Mouse (Mus musculus): Measurements from ENCODE around the gene Zic5. TPM values are rescaled to one million over a fixed set of nuclear protein-coding genes. Genes with fewer than 3 reads are reported as not detected.
"Not testable (repeated sequence)": the region's sequence is repeated elsewhere in the genome, so short reads cannot be mapped to it uniquely, and the experiment has no call there.

Gene Zic5
- total RNA-seq, 2 experiments from 2014 or later, result 3.0 to 4.0 TPM

- DNase-seq (ENCODE audit: low spot score in 2 of 2), result no peak
Measured at GRCm38 (mm10) chr14:122465931-122466490, 534 bp upstream of the Zic5 start.

DNA sequence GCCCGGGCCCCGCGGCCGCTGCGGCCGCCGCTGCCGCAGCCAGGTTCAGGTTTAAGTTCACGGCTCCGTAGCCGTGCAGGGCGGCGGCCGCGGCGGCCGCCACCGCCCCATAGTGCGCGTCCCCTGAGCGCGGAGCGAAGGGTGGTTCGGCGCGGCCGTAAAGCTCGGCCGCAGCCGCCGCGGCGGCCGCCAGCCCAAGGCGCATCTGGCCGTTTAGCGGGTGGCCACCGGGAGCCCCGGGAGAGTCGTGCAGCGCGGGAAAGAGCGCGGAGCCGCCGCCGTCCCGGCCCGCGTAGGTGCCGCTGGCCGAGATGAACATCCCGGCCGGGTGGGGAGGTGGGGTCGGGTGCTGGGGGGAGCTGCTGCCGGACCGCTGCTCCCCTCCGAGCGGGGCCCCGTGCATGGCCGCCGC, 1.1 kb downstream of the Zic5 start:
- no peak for DNase-seq (ENCODE audit: low spot score in 2 of 2)

DNA sequence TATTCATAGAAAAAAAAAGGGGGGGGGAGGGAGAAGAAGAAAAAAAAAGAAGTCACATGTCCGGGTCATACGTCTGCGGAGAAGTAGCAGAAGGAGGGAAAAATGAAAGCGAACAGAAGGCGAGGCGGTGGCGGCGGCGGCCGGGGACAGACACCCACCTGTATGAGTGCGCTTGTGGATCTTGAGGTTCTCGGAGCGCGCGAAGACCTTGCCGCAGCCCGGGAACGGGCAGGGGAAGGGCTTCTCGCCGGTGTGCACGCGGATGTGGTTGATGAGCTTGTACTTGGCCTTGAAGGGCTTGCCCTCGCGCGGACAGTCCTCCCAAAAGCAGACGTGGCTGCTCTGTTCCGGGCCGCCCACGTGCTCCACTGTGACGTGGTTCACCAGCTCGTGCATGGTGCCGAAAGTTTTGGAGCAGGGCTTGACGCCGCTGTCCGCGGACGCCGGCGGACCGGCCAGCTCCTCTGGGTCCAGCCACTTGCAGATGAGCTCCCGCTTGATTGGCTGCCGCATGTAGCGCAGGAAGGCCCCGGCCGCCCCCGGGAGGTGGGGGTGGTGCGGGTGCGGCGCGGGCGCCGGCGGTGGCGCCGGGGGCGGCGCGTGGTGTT, 1.6 kb downstream of the Zic5 start:
- DNase-seq (ENCODE audit: low spot score in 2 of 2), result not testable (repeated sequence)

GRCm38 (mm10) chr14:122463080-122463691, 2.3 kb downstream of the Zic5 start:
- DNase-seq (ENCODE audit: low spot score in 2 of 2), result no peak

GRCm38 (mm10) chr14:122462689-122463079, 2.8 kb downstream of the Zic5 start:
- DNase-seq (ENCODE audit: low spot score in 2 of 2), result no peak

DNA sequence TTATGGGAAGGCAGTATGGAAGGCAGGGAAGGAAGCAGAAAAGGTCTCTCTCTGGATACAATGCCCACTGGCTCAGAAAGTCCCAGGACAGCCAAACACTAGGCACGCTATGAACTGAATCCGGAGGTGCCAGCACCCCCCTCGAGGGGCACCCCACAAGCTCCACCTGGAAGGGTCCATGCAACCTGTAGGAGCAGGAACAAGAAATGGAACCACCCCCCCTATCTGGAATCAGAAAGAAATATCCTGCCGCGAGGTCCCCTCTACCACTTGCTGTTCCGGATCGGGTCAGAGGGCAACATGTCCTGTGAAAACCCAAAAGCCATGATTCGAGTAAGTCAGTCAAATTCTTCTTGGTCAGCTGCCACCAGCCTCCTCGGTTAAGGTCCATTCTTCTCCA, 3.5 kb downstream of the Zic5 start:
- no peak for DNase-seq (ENCODE audit: low spot score in 2 of 2)

DNA sequence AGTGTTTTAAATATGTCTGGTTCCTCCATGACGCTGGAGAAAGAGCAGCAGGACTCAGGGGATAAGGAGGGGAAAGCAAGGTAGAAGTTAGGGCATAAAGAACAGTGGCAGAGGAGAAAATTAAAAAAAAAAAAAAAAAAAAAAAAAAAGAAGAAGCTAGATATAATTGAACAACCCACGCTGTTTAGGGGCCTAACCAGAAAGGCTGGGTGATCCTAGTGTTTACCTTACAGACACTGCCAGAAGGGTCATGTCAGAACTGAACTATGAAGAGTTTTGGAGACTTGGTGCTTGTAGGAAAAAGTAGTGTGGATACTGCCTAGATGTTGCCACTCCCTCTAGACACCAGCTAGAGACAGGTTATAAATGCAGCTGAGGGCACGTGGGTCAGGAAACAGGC, 4.0 kb downstream of the Zic5 start:
- DNase-seq (ENCODE audit: low spot score in 2 of 2), result no peak

GRCm38 (mm10) chr14:122460226-122460625, 5.3 kb downstream of the Zic5 start:
- DNase-seq (ENCODE audit: low spot score in 2 of 2), result no peak

GRCm38 (mm10) chr14:122459776-122460175, 5.7 kb downstream of the Zic5 start:
- no peak for DNase-seq (ENCODE audit: low spot score in 2 of 2)

DNA sequence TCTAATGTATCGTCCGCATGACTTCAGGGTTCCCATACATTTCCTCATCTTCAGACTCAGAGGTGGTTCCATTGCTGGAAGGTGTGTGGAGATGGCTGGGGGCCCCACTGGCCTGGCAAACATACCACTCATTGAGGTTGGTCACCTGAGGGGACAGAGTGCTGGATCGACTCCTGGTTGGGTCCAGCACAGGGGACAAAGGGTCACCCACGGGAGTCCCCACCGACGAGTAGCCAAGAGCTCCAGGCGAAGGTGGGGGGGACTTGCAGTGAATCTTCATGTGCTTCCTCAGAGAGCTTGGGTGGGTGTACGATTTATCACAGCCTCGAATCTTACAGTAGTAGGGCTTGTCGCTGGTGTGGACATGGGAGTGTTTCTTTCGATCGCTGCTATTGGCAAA, 6.1 kb downstream of the Zic5 start:
- DNase-seq (ENCODE audit: low spot score in 2 of 2), result not testable (repeated sequence)

DNA sequence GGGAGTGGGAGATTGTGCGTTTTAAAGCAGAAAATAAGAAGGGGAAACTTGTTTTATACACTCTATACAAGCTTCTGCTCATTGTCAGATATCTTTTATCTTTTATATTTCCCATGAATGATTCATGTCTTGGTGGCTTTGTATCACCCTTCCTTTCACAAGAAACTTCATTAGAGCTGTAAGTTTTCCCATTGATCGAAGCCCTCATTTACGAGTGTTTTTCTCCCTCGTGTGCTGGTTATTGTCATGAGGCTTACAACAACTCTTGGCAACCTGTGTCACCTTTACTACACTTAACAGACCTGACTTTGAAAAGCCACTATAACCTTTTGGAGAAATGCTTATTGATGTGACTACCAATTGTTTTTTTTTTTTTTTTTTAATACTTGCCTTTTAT, 9.9 kb downstream of the Zic5 start:
- no peak for DNase-seq (ENCODE audit: low spot score in 2 of 2)

DNA sequence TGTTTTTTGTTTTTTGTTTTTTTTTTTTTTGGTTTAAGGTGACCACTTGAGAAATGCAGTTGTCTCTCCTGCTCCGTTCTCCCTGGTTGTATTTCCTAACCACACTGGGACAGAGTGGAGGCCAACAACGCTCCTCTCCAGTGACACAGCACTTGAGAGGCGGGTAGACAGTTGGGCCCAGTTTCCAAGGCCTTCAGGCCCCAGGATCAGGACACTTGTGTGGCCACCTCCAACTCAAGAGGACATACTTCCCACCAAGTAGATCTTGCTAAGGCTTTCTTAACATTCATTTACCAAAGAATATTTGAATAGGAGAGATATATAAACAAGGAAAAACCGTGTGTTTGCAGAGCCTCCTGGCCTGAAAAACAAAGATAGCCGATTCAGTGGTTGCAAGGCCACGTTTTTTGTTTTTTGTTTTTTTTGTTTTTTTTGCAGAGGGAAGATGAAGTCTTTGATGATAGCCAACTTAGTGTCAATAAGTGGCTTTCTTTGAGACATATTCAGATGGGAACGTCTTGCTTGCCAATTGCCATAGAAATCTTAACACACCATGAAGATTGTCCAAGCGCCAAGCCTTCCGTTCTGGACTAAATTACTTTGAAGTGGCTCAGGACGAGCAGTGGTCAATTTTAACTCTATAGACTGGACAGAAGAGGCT, 10.4 kb downstream of the Zic5 start:
- DNase-seq (ENCODE audit: low spot score in 2 of 2), result no peak

DNA sequence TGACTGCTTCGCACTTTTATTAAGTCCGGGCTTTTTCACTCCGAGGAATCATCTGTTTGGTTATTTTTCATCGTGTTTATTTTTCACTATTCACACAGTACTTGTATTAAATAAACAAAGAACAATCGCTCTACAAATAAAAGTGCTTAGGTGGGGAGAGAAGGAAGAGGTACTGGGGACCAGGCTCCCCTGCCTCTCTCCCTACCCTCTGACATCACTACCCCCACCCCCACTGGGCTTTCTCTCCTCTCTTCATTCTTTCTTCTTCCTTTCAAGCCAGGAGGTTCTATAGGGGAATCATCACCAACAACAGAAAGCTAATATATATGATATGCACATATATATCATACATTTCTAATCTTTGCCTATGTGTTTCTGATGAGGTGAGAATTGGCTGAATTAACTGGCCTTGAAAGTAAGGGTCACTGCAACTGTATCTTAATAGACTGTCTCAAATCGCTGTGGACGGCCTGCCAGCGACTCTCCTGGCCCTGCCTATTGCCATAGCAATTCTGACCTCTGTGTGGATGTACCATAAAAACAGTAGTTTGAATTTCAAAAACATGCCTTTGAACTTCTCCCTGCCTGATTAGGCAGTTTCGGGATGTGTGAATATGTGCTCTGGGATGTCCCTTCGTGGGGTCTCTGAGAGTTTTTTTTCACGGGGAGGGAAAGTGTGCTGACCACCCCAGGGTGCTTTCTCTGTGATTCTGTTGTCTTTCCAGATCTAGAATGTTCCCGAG, 11.3 kb downstream of the Zic5 start:
- no peak for DNase-seq (ENCODE audit: low spot score in 2 of 2)

- DNase-seq (ENCODE audit: low spot score in 2 of 2), result no peak
Measured at GRCm38 (mm10) chr14:122453388-122453995, 12.0 kb downstream of the Zic5 start.

DNA sequence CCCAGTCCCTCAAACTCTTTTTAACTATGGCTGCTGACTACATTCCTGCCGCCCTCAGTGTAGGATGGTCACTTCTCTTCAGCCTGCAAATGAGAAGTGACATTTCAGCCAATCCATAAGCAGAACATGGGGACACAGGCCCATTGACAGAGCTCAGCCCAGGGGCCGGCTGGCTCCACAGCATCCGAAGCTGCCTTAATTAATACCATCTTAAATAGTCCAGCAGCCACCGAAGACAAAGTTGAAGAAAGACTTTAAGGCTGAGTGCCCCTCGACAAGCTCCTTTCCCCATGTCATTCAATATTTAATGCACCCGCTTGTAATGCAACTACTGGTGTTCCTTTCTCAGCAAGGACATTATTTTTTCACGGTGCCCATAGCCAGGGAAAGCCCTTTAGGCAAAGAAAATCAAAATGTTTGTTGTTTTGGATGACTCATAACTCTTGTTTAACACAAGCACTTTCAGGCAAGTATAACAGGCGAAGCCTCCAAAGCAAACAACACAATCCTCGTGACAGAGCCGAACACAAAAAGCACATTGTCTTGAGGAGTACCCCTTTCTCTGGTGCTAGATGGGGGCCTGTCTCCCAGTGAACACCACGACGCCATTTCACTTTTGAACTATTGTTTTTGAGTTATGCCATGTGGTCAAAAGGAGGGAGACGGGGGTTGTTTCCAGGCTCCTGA, 12.6 kb downstream of the Zic5 start:
- DNase-seq (ENCODE audit: low spot score in 2 of 2), result no peak

DNA sequence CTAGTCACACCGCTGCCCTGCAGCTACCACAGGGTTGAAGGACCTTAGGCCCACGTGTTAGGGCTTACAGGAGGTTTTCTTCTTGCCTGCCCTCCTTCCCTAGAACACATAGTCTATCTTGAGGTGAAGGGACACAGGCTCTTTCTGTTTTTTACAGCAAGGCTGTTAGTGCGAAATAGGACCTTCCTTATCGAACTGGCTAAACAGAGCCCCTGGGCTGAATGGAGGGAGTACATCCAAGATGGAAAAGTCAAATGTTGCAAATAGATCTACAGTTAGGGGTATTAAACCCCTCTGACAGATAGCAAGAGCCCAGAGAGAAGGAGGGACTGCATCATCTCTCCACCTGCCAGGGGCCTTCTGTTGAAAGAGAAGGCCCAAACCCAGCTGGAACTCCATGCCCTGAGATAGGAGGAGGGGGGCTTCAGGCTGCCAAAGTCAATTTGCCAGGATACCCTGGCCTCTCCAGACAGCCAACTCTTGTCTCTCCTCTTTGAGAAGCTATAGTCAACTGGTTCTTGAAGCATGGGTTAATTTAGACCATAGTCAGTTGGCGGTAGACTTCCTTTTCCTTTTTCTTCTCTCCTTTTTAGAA, 13.8 kb downstream of the Zic5 start:
- DNase-seq (ENCODE audit: low spot score in 2 of 2), result no peak

GRCm38 (mm10) chr14:122450496-122451382, 14.7 kb downstream of the Zic5 start, which contains the start of gene Gm5089:
Gene Gm5089, minus strand, starts transcription at chr14:122451115.
- DNase-seq (ENCODE audit: low spot score in 2 of 2), result peak; percentile 42 to 60

- DNase-seq (ENCODE audit: low spot score in 2 of 2), result no peak
Measured at GRCm38 (mm10) chr14:122449601-122450495, 15.6 kb downstream of the Zic5 start.

Measured in left cerebral cortex, adult 18-20 months (tissue).